Mouse (Mus musculus) MEL (cell line): ENCODE measurements at regions not wholly inside any gene's neighbourhood (a gene's known extent, or its start where the extent isn't known, plus 50 kb on each side); places are given as distances from the start of the nearest gene placed in this dataset.

Experiments used
- ETS1 ChIP-seq: IDR thresholded peaks from 2 replicates; pipeline ENCODE4 v1.6.1; 2012; ENCODE audit warnings: low read depth, mild to moderate bottlenecking, inconsistent platforms, low read length, improper control_type of control experiment, moderate library complexity
- POLR2A ChIP-seq, 2 experiments: IDR thresholded peaks; 2 replicates each; pipeline ENCODE4 v1.6.1; 2011 to 2012; ENCODE audit warnings: low read length in 2 of 2, mild to moderate bottlenecking in 2 of 2, control low read depth in 1 of 2, improper control_type of control experiment in 1 of 2, low read depth in 1 of 2, moderate library complexity in 1 of 2; ENCODE audit not compliant: control insufficient read depth in 1 of 2, insufficient read depth in 1 of 2, poor library complexity in 1 of 2

DNA sequence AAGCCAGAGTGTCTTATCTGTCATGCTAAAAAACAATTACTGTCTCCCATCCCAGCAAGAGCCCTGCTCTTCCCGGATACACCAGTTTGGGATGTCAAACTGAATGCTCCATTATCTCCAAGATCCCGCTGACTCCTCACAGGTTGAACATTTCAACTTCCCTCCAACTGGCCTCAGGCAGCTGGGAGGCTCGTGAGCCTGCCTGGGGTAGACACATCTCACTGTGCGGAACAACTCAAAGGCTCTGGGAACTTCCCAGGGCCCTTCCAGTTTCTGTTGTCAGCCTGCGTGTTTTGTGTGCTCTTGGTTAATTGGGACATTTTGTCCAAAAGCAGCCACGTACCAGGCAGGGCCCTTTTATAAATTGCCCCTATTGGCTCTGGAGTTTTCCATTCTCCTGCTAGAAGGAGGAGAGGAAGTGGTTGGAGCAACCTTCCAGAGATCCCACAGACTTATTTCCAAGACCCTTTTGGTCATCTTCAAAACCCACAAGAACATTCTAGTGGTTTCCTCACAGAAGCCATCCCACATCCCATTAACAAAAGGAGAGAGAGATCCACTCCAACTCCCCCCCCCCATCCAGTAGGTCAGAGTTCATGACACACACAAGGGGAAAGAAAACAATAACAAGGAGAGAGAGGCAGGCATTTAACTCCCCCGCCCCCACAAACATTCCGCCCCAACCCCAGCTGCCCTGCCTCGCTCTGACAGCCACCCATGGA lies 163.3 kb downstream of the Icos start:
- TF ChIP-seq ETS1 (no peak), POLR2A (IDR thresholded peaks at IDR 0.05; ENCODE audit: control insufficient read depth in 1 of 2, insufficient read depth in 1 of 2, low read depth in 1 of 2, low read length in 2 of 2, poor library complexity in 1 of 2) (no peak)
